Mouse (Mus musculus) urinary bladder, adult 18-20 months (tissue): ENCODE measurements around the gene Ugt3a1.
"Not testable (repeated sequence)": the region's sequence is repeated elsewhere in the genome, so short reads cannot be mapped to it uniquely, and the experiment has no call there.

Experiments
- DNase-seq, 2 experiments: peaks; one replicate each; pipeline ENCODE4 v3.0.0; 2022; ENCODE audit warnings: low spot score in 2 of 2, mixed read lengths in 2 of 2

Ugt3a1 gene

GRCm38 (mm10) chr15:9276838-9277295 is at the start of gene Ugt3a1:
TSS of gene Ugt3a1 (plus strand) at chr15:9276888.
- no peak for DNase-seq

GRCm38 (mm10) chr15:9230917-9231316 is 45.8 kb upstream of the Ugt3a1 start:
- not testable (repeated sequence) for DNase-seq

- DNase-seq, result no peak
Measured at GRCm38 (mm10) chr15:9246345-9246744, 30.3 kb upstream of the Ugt3a1 start.

- DNase-seq, result no peak
Measured at GRCm38 (mm10) chr15:9252891-9253290, 23.8 kb upstream of the Ugt3a1 start.

- no peak for DNase-seq
Measured at GRCm38 (mm10) chr15:9260621-9261020, 16.1 kb upstream of the Ugt3a1 start.

- no peak for DNase-seq
Measured at GRCm38 (mm10) chr15:9271876-9272275, 4.8 kb upstream of the Ugt3a1 start.

GRCm38 (mm10) chr15:9279026-9279425 is 2.3 kb downstream of the Ugt3a1 start:
- DNase-seq, result no peak

GRCm38 (mm10) chr15:9279596-9279995 is 2.9 kb downstream of the Ugt3a1 start:
- DNase-seq, result no peak

- DNase-seq, result no peak
Measured at GRCm38 (mm10) chr15:9283165-9283564, 6.5 kb downstream of the Ugt3a1 start.

GRCm38 (mm10) chr15:9289660-9290059 is 13.0 kb downstream of the Ugt3a1 start:
- no peak for DNase-seq

GRCm38 (mm10) chr15:9305978-9306692 is 29.4 kb downstream of the Ugt3a1 start:
- no peak for DNase-seq

- no peak for DNase-seq
Measured at GRCm38 (mm10) chr15:9334596-9334995, 57.9 kb downstream of the Ugt3a1 start.

- no peak for DNase-seq
Measured at GRCm38 (mm10) chr15:9335341-9335740, 58.7 kb downstream of the Ugt3a1 start, which contains the start of gene Ugt3a2. TSS of gene Ugt3a2 (plus strand) at chr15:9335550.

GRCm38 (mm10) chr15:9336616-9337015 is 59.9 kb downstream of the Ugt3a1 start:
- no peak for DNase-seq

GRCm38 (mm10) chr15:9337021-9337420 is 60.3 kb downstream of the Ugt3a1 start:
- DNase-seq, result no peak

GRCm38 (mm10) chr15:9348739-9349138 is 72.1 kb downstream of the Ugt3a1 start:
- DNase-seq, result no peak

GRCm38 (mm10) chr15:9362801-9363200 is 86.1 kb downstream of the Ugt3a1 start:
- DNase-seq, result no peak
